Mouse (Mus musculus) MEL (cell line): ENCODE data around the gene Arhgap23. TPM values are rescaled to one million over a fixed set of nuclear protein-coding genes. Genes with fewer than 3 reads are reported as not detected.

Experiments
- DNase-seq: peaks from one replicate; pipeline ENCODE4 v3.0.0; 2011; ENCODE audit warnings: low read depth, low spot score
- H3K27ac ChIP-seq: 2 replicates; pipeline ENCODE4 v1.5.1; 2012; ENCODE audit warnings: low read depth, mild to moderate bottlenecking, control low read depth, low read length, moderate library complexity; ENCODE audit not compliant: control insufficient read depth
- H3K27me3 ChIP-seq, 2 experiments: fragments of 150-350 bp in 1 of 2; sonication (generic) in 1 of 2; 2 replicates each; pipeline ENCODE4 v1.6.1; 2012; ENCODE audit warnings: low read length in 2 of 2, mild to moderate bottlenecking in 2 of 2, improper control_type of control experiment in 1 of 2, moderate library complexity in 1 of 2; ENCODE audit not compliant: insufficient read depth in 2 of 2, control insufficient read depth in 1 of 2
- H3K36me3 ChIP-seq, 2 experiments: 2 replicates each; pipeline ENCODE4 v1.6.1; 2012 to 2014; ENCODE audit warnings: low read length in 2 of 2, improper control_type of control experiment in 1 of 2, inconsistent platforms in 1 of 2, mild to moderate bottlenecking in 1 of 2; ENCODE audit not compliant: insufficient read depth in 2 of 2, control insufficient read depth in 1 of 2
- H3K4me1 ChIP-seq, 2 experiments: fragments of 150-350 bp in 1 of 2; sonication (generic) in 1 of 2; 2 replicates each; pipeline ENCODE4 v1.6.1; 2012; ENCODE audit warnings: low read length in 2 of 2, improper control_type of control experiment in 1 of 2, mild to moderate bottlenecking in 1 of 2; ENCODE audit not compliant: insufficient read depth in 2 of 2, control insufficient read depth in 1 of 2
- H3K4me3 ChIP-seq, 2 experiments: fragments of 150-350 bp in 1 of 2; sonication (generic) in 1 of 2; 2 replicates each; pipeline ENCODE4 v1.5.1; 2012; ENCODE audit warnings: low read depth in 2 of 2, low read length in 2 of 2, mild to moderate bottlenecking in 2 of 2, moderate library complexity in 2 of 2, control low read depth in 1 of 2, improper control_type of control experiment in 1 of 2; ENCODE audit not compliant: control insufficient read depth in 1 of 2, insufficient read depth in 1 of 2
- H3K79me2 ChIP-seq: 2 replicates; pipeline ENCODE4 v1.6.1; 2012; ENCODE audit warnings: mild to moderate bottlenecking, low read length, moderate library complexity; ENCODE audit not compliant: control insufficient read depth, poor library complexity, insufficient read depth
- H3K9ac ChIP-seq: 2 replicates; pipeline ENCODE4 v1.6.1; 2012; ENCODE audit warnings: low read depth, mild to moderate bottlenecking, control low read depth, low read length, moderate library complexity; ENCODE audit not compliant: control insufficient read depth, poor library complexity, severe bottlenecking
- H3K9me3 ChIP-seq: fragments of 150-350 bp; sonication (generic); replicated peaks from 2 replicates; pipeline ENCODE4 v1.6.1; 2012; ENCODE audit warnings: mild to moderate bottlenecking, low read length, improper control_type of control experiment, moderate library complexity; ENCODE audit not compliant: insufficient read depth
- CHD2 ChIP-seq: IDR thresholded peaks from 2 replicates; pipeline ENCODE4 v1.6.1; 2011; ENCODE audit warnings: low read length, improper control_type of control experiment
- CTCF ChIP-seq, 3 experiments: IDR thresholded peaks in 2 of 3; conservative IDR thresholded peaks in 1 of 3; 2 replicates each; pipeline ENCODE4 v1.5.1; 2011 to 2012; ENCODE audit warnings: low read length in 3 of 3, low read depth in 2 of 3, mild to moderate bottlenecking in 2 of 3, improper control_type of control experiment in 1 of 3, inconsistent platforms in 1 of 3, mixed read lengths in 1 of 3, moderate library complexity in 1 of 3; ENCODE audit not compliant: control insufficient read depth in 1 of 3, insufficient read depth in 1 of 3, poor library complexity in 1 of 3, severe bottlenecking in 1 of 3
- EP300 ChIP-seq, 2 experiments: IDR thresholded peaks; 2 replicates each; pipeline ENCODE4 v1.6.1; 2011; ENCODE audit warnings: improper control_type of control experiment in 2 of 2, low read length in 2 of 2, low read depth in 1 of 2, mild to moderate bottlenecking in 1 of 2
- GABPA ChIP-seq: IDR thresholded peaks from 2 replicates; pipeline ENCODE4 v1.6.1; 2012; ENCODE audit warnings: low read depth, mild to moderate bottlenecking, inconsistent platforms, low read length, improper control_type of control experiment, moderate library complexity
- JUND ChIP-seq: IDR thresholded peaks from 2 replicates; pipeline ENCODE4 v1.6.1; 2011; ENCODE audit warnings: low read depth, mild to moderate bottlenecking, improper control_type of control experiment, low read length
- KAT2A ChIP-seq: conservative IDR thresholded peaks from 2 replicates; pipeline ENCODE4 v1.6.1; 2012; ENCODE audit warnings: low read depth, low read length, improper control_type of control experiment, inconsistent platforms
- MAFK ChIP-seq: IDR thresholded peaks from 2 replicates; pipeline ENCODE4 v1.6.1; 2011; ENCODE audit warnings: low read depth, mild to moderate bottlenecking, low read length, improper control_type of control experiment, borderline replicate concordance
- MAX ChIP-seq: IDR thresholded peaks from 2 replicates; pipeline ENCODE4 v1.6.1; 2011; ENCODE audit warnings: low read length, improper control_type of control experiment
- MXI1 ChIP-seq: IDR thresholded peaks from 2 replicates; pipeline ENCODE4 v1.6.1; 2011; ENCODE audit warnings: mild to moderate bottlenecking, low read depth, low read length, improper control_type of control experiment
- MYB ChIP-seq: IDR thresholded peaks from 2 replicates; pipeline ENCODE4 v1.6.1; 2011; ENCODE audit warnings: mild to moderate bottlenecking, low read depth, low read length, improper control_type of control experiment
- POLR2AphosphoS2 ChIP-seq: IDR thresholded peaks from 2 replicates; pipeline ENCODE4 v1.6.1; 2011; ENCODE audit warnings: low read length, improper control_type of control experiment
- POLR2AphosphoS5 ChIP-seq: IDR thresholded peaks from 2 replicates; pipeline ENCODE4 v1.6.1; 2012; ENCODE audit warnings: low read depth, borderline replicate concordance, mild to moderate bottlenecking, inconsistent platforms, low read length, moderate library complexity, mixed read lengths
- SIN3A ChIP-seq: IDR thresholded peaks from 2 replicates; pipeline ENCODE4 v1.6.1; 2012; ENCODE audit warnings: low read length, improper control_type of control experiment, inconsistent platforms
- SMC3 ChIP-seq: IDR thresholded peaks from 2 replicates; pipeline ENCODE4 v1.6.1; 2011; ENCODE audit warnings: low read depth, low read length, improper control_type of control experiment
- TAL1 ChIP-seq: IDR thresholded peaks from 2 replicates; pipeline ENCODE4 v1.6.1; 2012; ENCODE audit warnings: mild to moderate bottlenecking, inconsistent platforms, low read length, moderate library complexity, mixed read lengths
- TBP ChIP-seq: IDR thresholded peaks from 2 replicates; pipeline ENCODE4 v1.8.0; 2011; ENCODE audit warnings: low read depth, low read length, improper control_type of control experiment
- TCF12 ChIP-seq: IDR thresholded peaks from 2 replicates; pipeline ENCODE4 v1.6.1; 2014; ENCODE audit warnings: low read depth, mild to moderate bottlenecking, inconsistent platforms, low read length, improper control_type of control experiment, moderate library complexity
- USF1 ChIP-seq: IDR thresholded peaks from 2 replicates; pipeline ENCODE4 v1.6.1; 2014; ENCODE audit warnings: low read depth, mild to moderate bottlenecking, inconsistent platforms, low read length, improper control_type of control experiment, moderate library complexity
- USF2 ChIP-seq, 2 experiments: IDR thresholded peaks; 2 replicates each; pipeline ENCODE4 v1.6.1; 2011 to 2012; ENCODE audit warnings: improper control_type of control experiment in 2 of 2, low read length in 2 of 2, borderline replicate concordance in 1 of 2, inconsistent platforms in 1 of 2, low read depth in 1 of 2, mild to moderate bottlenecking in 1 of 2; ENCODE audit not compliant: insufficient read depth in 1 of 2
- ZC3H11A ChIP-seq: IDR thresholded peaks from 2 replicates; pipeline ENCODE4 v1.6.1; 2012; ENCODE audit warnings: low read depth, mild to moderate bottlenecking, inconsistent platforms, low read length, improper control_type of control experiment
- ZMIZ1 ChIP-seq: IDR thresholded peaks from 2 replicates; pipeline ENCODE4 v1.6.1; 2012; ENCODE audit warnings: low read depth, mild to moderate bottlenecking, inconsistent platforms, low read length, improper control_type of control experiment, moderate library complexity
- ZNF384 ChIP-seq: IDR thresholded peaks from 2 replicates; pipeline ENCODE4 v1.6.1; 2012; ENCODE audit warnings: low read depth, mild to moderate bottlenecking, inconsistent platforms, low read length, improper control_type of control experiment
- polyA plus RNA-seq, 2 experiments: library from polyadenylated mRNA; stranded (reverse) in 1 of 2; unstranded in 1 of 2; fragments of >175 nt in 1 of 2; fragments of >200 nt in 1 of 2; gene quantifications; 2 replicates each; pipeline versions ENCODE4 v1.2.1 to v1.2.4; 2012; ENCODE audit warnings: low replicate concordance in 2 of 2, low read depth in 1 of 2; ENCODE audit not compliant: insufficient read length in 2 of 2, insufficient read depth in 1 of 2, missing spikeins in 1 of 2
- total RNA-seq: library from RNA; depleted of rRNA; stranded (reverse); fragments of 300-350 nt; gene quantifications from 2 replicates; pipeline ENCODE4 v1.2.3, GENCODE M21; 2012

The Arhgap23 gene
- total and polyA plus RNA-seq, 3 experiments = 1.7 to 7.5 TPM; not detected in 1

- TF ChIP-seq TAL1 (no peak), ZC3H11A (peak; percentile 93), POLR2AphosphoS5 (no peak), POLR2AphosphoS2 (no peak), MAX (no peak), MAFK (no peak), MXI1 (no peak), SIN3A (peak; percentile 40; the same call in 1 of the 2 replicates), KAT2A (no peak), SMC3 (peak; percentile 95), USF1 (no peak), TBP (no peak), GABPA (no peak)
Measured at GRCm38 (mm10) chr11:97489589-97490324, 74.4 kb downstream of the Arhgap23 start (continued).

- H3K27ac ChIP-seq = no peak overlapping the region
- TF ChIP-seq TAL1 = no peak
- peak in 1 of 3 experiments; percentile 15; a peak in 1 of 6 replicates for TF ChIP-seq CTCF (IDR thresholded peaks at IDR 0.05 in 2 of 3, conservative IDR thresholded peaks at IDR 0.05 in 1 of 3; ENCODE audit: control insufficient read depth in 1 of 3, insufficient read depth in 1 of 3, low read depth in 2 of 3, low read length in 3 of 3, poor library complexity in 1 of 3, severe bottlenecking in 1 of 3)
- no peak for TF ChIP-seq TCF12
- TF ChIP-seq, all 39 proteins: peak for 1
- H3K4me3 ChIP-seq = no peak overlapping the region
- no peaks in the 10 kb centered on the region for H3K4me1 ChIP-seq
- H3K36me3 ChIP-seq = no peaks in the 10 kb centered on the region
- H3K9me3 ChIP-seq = no peaks in the 10 kb centered on the region
- H3K79me2 ChIP-seq = no peaks in the 10 kb centered on the region
- no peak overlapping the region for H3K9ac ChIP-seq
- DNase-seq = no peak
- H3K27me3 ChIP-seq = no peaks in the 10 kb centered on the region
Measured at GRCm38 (mm10) chr11:97491640-97492039, 76.3 kb downstream of the Arhgap23 start.

GRCm38 (mm10) chr11:97492836-97493235 lies 77.5 kb downstream of the Arhgap23 start:
- no peaks in the 10 kb centered on the region for H3K4me1 ChIP-seq
- TF ChIP-seq JUND (no peak), ZMIZ1 (no peak), EP300 (IDR thresholded peaks at IDR 0.05; ENCODE audit: low read depth in 1 of 2, low read length in 2 of 2) (no peak), TCF12 (no peak), MYB (no peak), POLR2AphosphoS5 (no peak), ZNF384 (no peak), USF2 (IDR thresholded peaks at IDR 0.05; ENCODE audit: borderline replicate concordance in 1 of 2, insufficient read depth in 1 of 2, low read depth in 1 of 2, low read length in 2 of 2) (no peak), CHD2 (no peak)
- TF ChIP-seq, all 39 proteins: peak for 0
- Histone ChIP-seq H3K79me2 (no peaks in the 10 kb centered on the region), H3K9ac (no peak overlapping the region), H3K4me3 (no peak overlapping the region), H3K27me3 (no peaks in the 10 kb centered on the region), H3K36me3 (no peaks in the 10 kb centered on the region), H3K27ac (no peak overlapping the region), H3K9me3 (no peaks in the 10 kb centered on the region)
- DNase-seq = no peak
